Mouse (Mus musculus) forebrain, embryonic 16.5 days (tissue): ENCODE measurements around the gene Htr6. TPM values are rescaled to one million over a fixed set of nuclear protein-coding genes. Genes with fewer than 3 reads are reported as not detected.

Experiments used
- ATAC-seq: fragments of 200-750 bp; cut with Nextera tagmentation; 2 replicates; pipeline ENCODE4 v1.8.0; 2017; ENCODE audit warnings: mild to moderate bottlenecking, moderate library complexity
- H3K27ac ChIP-seq: fragments of 300-500 bp; sonication (generic); 2 replicates; pipeline ENCODE4 v1.5.1; 2014; ENCODE audit warnings: low read length, control low read depth
- H3K27me3 ChIP-seq: fragments of 300-500 bp; sonication (generic); replicated peaks from 2 replicates; pipeline ENCODE4 v1.6.1; 2014; ENCODE audit warnings: low read length; ENCODE audit not compliant: control insufficient read depth, insufficient read depth
- H3K36me3 ChIP-seq: fragments of 300-500 bp; sonication (generic); 2 replicates; pipeline ENCODE4 v1.6.1; 2014; ENCODE audit not compliant: control insufficient read depth, insufficient read depth
- H3K4me1 ChIP-seq: fragments of 300-500 bp; sonication (generic); replicated peaks from 2 replicates; pipeline ENCODE4 v1.6.1; 2014; ENCODE audit warnings: low read length; ENCODE audit not compliant: control insufficient read depth, insufficient read depth
- H3K4me2 ChIP-seq: fragments of 300-500 bp; sonication (generic); 2 replicates; pipeline ENCODE4 v1.6.1; 2014; ENCODE audit warnings: mild to moderate bottlenecking, low read length, control low read depth
- H3K4me3 ChIP-seq: fragments of 300-500 bp; sonication (generic); replicated peaks from 2 replicates; pipeline ENCODE4 v1.5.1; 2014; ENCODE audit warnings: mild to moderate bottlenecking, low read length, control low read depth
- H3K9ac ChIP-seq: fragments of 300-500 bp; sonication (generic); replicated peaks from 2 replicates; pipeline ENCODE4 v1.6.1; 2014; ENCODE audit warnings: low read depth, low read length, control low read depth
- H3K9me3 ChIP-seq: fragments of 300-500 bp; sonication (generic); 2 replicates; pipeline ENCODE4 v1.6.1; 2016; ENCODE audit warnings: low read length; ENCODE audit not compliant: control insufficient read depth
- WGBS: fragments of 180-500 bp; shearing (Covaris S2); extraction: QIAGEN DNeasy Blood & Tissue Kit; methylation state at CpG from one replicate; pipeline ENCODE4 v1.1.7; 2014; 5-methylcytosine and 5-hydroxymethylcytosine counted together
- polyA plus RNA-seq: library from polyadenylated mRNA; unstranded; fragments of >200 nt; fragmentation: Nextera tagmentation; extraction: Ambion mirVana; gene quantifications from 2 replicates; pipeline ENCODE4 v1.2.1, GENCODE M21; 2015

Htr6 gene
- polyA plus RNA-seq, 1 experiment from 2014 or later: 0.60 TPM

- no peak overlapping the region for H3K9ac ChIP-seq
- peaks cover 9% of the 10 kb centered on the region for H3K4me1 ChIP-seq
- WGBS: 56% methylated on average over 3 of the region's 3 CpGs
- no peak overlapping the region for H3K4me2 ChIP-seq
- ATAC-seq: no peak
- H3K4me3 ChIP-seq: no peak overlapping the region
- no peaks in the 10 kb centered on the region for H3K36me3 ChIP-seq
- H3K27me3 ChIP-seq: no peaks in the 10 kb centered on the region
- no peak overlapping the region for H3K27ac ChIP-seq
- H3K9me3 ChIP-seq: no peaks in the 10 kb centered on the region
Measured at GRCm38 (mm10) chr4:139110858-139111257, 35.5 kb upstream of the Htr6 start.

- no peak overlapping the region for H3K4me2 ChIP-seq
- no peak overlapping the region for H3K9ac ChIP-seq
- H3K27ac ChIP-seq: no peak overlapping the region
- 96% methylated on average over 1 of the region's 1 CpGs for WGBS
- no peak for ATAC-seq
- H3K36me3 ChIP-seq: peaks cover 8% of the 10 kb centered on the region
- H3K4me1 ChIP-seq: no peaks in the 10 kb centered on the region
- H3K4me3 ChIP-seq: no peak overlapping the region
- H3K27me3 ChIP-seq: no peaks in the 10 kb centered on the region
- H3K9me3 ChIP-seq: no peaks in the 10 kb centered on the region
Measured at GRCm38 (mm10) chr4:139105453-139105852, 30.1 kb upstream of the Htr6 start.

GRCm38 (mm10) chr4:139101546-139101945, 26.2 kb upstream of the Htr6 start:
- Histone ChIP-seq H3K4me3 (no peak overlapping the region), H3K36me3 (peaks cover 8% of the 10 kb centered on the region), H3K9me3 (no peaks in the 10 kb centered on the region), H3K4me2 (no peak overlapping the region), H3K27ac (no peak overlapping the region), H3K27me3 (no peaks in the 10 kb centered on the region), H3K4me1 (no peaks in the 10 kb centered on the region), H3K9ac (no peak overlapping the region)
- WGBS: 88% methylated on average over 6 of the region's 6 CpGs
- no peak for ATAC-seq

GRCm38 (mm10) chr4:139100326-139100725, 25.0 kb upstream of the Htr6 start:
- WGBS: 85% methylated on average over 8 of the region's 8 CpGs
- Histone ChIP-seq H3K27ac (no peak overlapping the region), H3K9me3 (no peaks in the 10 kb centered on the region), H3K9ac (no peak overlapping the region), H3K4me1 (no peaks in the 10 kb centered on the region), H3K4me3 (no peak overlapping the region), H3K36me3 (peaks cover 8% of the 10 kb centered on the region), H3K27me3 (no peaks in the 10 kb centered on the region), H3K4me2 (no peak overlapping the region)
- no peak for ATAC-seq

GRCm38 (mm10) chr4:139096201-139096600, 20.8 kb upstream of the Htr6 start:
- Histone ChIP-seq H3K4me2 (no peak overlapping the region), H3K9me3 (peaks cover 3% of the 10 kb centered on the region; the same call in 1 of the 2 replicates), H3K4me3 (no peak overlapping the region), H3K4me1 (peaks cover 19% of the 10 kb centered on the region), H3K36me3 (no peaks in the 10 kb centered on the region), H3K27me3 (peaks cover 24% of the 10 kb centered on the region), H3K27ac (no peak overlapping the region), H3K9ac (no peak overlapping the region)
- 63% methylated on average over 5 of the region's 5 CpGs for WGBS
- ATAC-seq: no peak

- WGBS: 18% methylated on average over 1 of the region's 1 CpGs
- no peak overlapping the region for H3K4me2 ChIP-seq
- H3K36me3 ChIP-seq: no peaks in the 10 kb centered on the region
- no peak for ATAC-seq
- H3K4me3 ChIP-seq: no peak overlapping the region
- H3K9me3 ChIP-seq: peaks cover 3% of the 10 kb centered on the region; the same call in 1 of the 2 replicates
- peaks cover 19% of the 10 kb centered on the region for H3K4me1 ChIP-seq
- no peak overlapping the region for H3K27ac ChIP-seq
- H3K27me3 ChIP-seq: peaks cover 28% of the 10 kb centered on the region
- no peak overlapping the region for H3K9ac ChIP-seq
Measured at GRCm38 (mm10) chr4:139095406-139095805, 20.0 kb upstream of the Htr6 start.

- Histone ChIP-seq H3K4me2 (peak overlapping the region; percentile 86), H3K36me3 (no peaks in the 10 kb centered on the region), H3K4me1 (peaks cover 19% of the 10 kb centered on the region), H3K9me3 (peaks cover 3% of the 10 kb centered on the region; the same call in 1 of the 2 replicates), H3K27ac (no peak overlapping the region), H3K4me3 (peak overlapping the region; percentile 57), H3K9ac (peak overlapping the region; percentile 62), H3K27me3 (peaks cover 28% of the 10 kb centered on the region)
- no peak for ATAC-seq
- WGBS: 26% methylated on average over 13 of the region's 13 CpGs
Measured at GRCm38 (mm10) chr4:139093196-139093530, 17.8 kb upstream of the Htr6 start.

GRCm38 (mm10) chr4:139092356-139093195, 17.2 kb upstream of the Htr6 start, which contains the start of gene Nbl1:
Gene Nbl1, minus strand, starts transcription at chr4:139092993.
- Histone ChIP-seq H3K9me3 (peaks cover 3% of the 10 kb centered on the region; the same call in 1 of the 2 replicates), H3K4me1 (peaks cover 19% of the 10 kb centered on the region), H3K36me3 (no peaks in the 10 kb centered on the region), H3K27ac (0 out of 2 replicates have a peak within 1 kb of the TSS, but pooled peaks have one; percentile 39), H3K4me2 (peak within 1 kb of the TSS; percentile 86), H3K9ac (peak within 1 kb of the TSS; percentile 62), H3K4me3 (peak within 1 kb of the TSS; percentile 57), H3K27me3 (peaks cover 28% of the 10 kb centered on the region)
- ATAC-seq: peak; percentile 39
- 2% methylated on average over 71 of the region's 105 CpGs for WGBS

- peaks cover 3% of the 10 kb centered on the region; the same call in 1 of the 2 replicates for H3K9me3 ChIP-seq
- peak overlapping the region; percentile 62 for H3K9ac ChIP-seq
- H3K4me2 ChIP-seq: peak overlapping the region; percentile 86
- peaks cover 19% of the 10 kb centered on the region for H3K4me1 ChIP-seq
- peak; percentile 51 for ATAC-seq
- H3K27me3 ChIP-seq: peaks cover 28% of the 10 kb centered on the region
- 0 out of 2 replicates have a peak overlapping the region, but pooled peaks have one; percentile 39 for H3K27ac ChIP-seq
- no peaks in the 10 kb centered on the region for H3K36me3 ChIP-seq
- H3K4me3 ChIP-seq: peak overlapping the region; percentile 57
- 3% methylated on average over 28 of the region's 28 CpGs for WGBS
Measured at GRCm38 (mm10) chr4:139091478-139092355, 16.3 kb upstream of the Htr6 start.
